Mouse (Mus musculus) liver, adult 2 months (tissue): ENCODE measurements around the gene Gm4756. TPM values are rescaled to one million over a fixed set of nuclear protein-coding genes. Genes with fewer than 3 reads are reported as not detected.
A peak's percentile ranks its signal among the peaks of the same experiment; 100 is the strongest.
"Not testable (repeated sequence)": the region's sequence is repeated elsewhere in the genome, so short reads cannot be mapped to it uniquely, and the experiment has no call there.

ENCODE experiments used
- DNase-seq: peaks from one replicate; pipeline ENCODE4 v3.0.0-alpha.2; 2011; ENCODE audit warnings: low read depth, low spot score; ENCODE audit errors: extremely low read depth
- H3K27ac ChIP-seq: fragments of 200-500 bp; replicated peaks from 2 replicates; pipeline ENCODE4 v1.5.1; 2012; ENCODE audit warnings: low read depth, mild to moderate bottlenecking, control low read depth, inconsistent platforms, low read length; ENCODE audit not compliant: insufficient read depth
- H3K27me3 ChIP-seq: fragments of 200-500 bp; 2 replicates; pipeline ENCODE4 v1.6.1; 2012; ENCODE audit warnings: mild to moderate bottlenecking, moderate library complexity, low read length, inconsistent platforms; ENCODE audit not compliant: control insufficient read depth, insufficient read depth
- H3K36me3 ChIP-seq: fragments of 200-500 bp; 2 replicates; pipeline ENCODE4 v1.6.1; 2012; ENCODE audit warnings: low read length, inconsistent platforms; ENCODE audit not compliant: control insufficient read depth, insufficient read depth
- H3K4me1 ChIP-seq: fragments of 200-500 bp; 2 replicates; pipeline ENCODE4 v1.6.1; 2011; ENCODE audit warnings: low read length; ENCODE audit not compliant: control insufficient read depth, insufficient read depth
- H3K4me3 ChIP-seq: fragments of 200-500 bp; 2 replicates; pipeline ENCODE4 v1.5.1; 2011; ENCODE audit warnings: low read depth, mild to moderate bottlenecking, control low read depth, low read length, moderate library complexity; ENCODE audit not compliant: insufficient read depth
- H3K79me2 ChIP-seq: fragments of 200-500 bp; 2 replicates; pipeline ENCODE4 v1.6.1; 2012; ENCODE audit warnings: inconsistent platforms, mild to moderate bottlenecking, low read length, moderate library complexity; ENCODE audit not compliant: control insufficient read depth, insufficient read depth
- H3K9ac ChIP-seq: fragments of 200-500 bp; 2 replicates; pipeline ENCODE4 v1.6.1; 2012; ENCODE audit warnings: low read depth, mild to moderate bottlenecking, control low read depth, inconsistent platforms, low read length
- CTCF ChIP-seq: fragments of 200-500 bp; IDR thresholded peaks from 2 replicates; pipeline ENCODE4 v1.5.1; 2011; ENCODE audit warnings: low read depth, low read length, control low read depth
- POLR2A ChIP-seq: fragments of 200-500 bp; IDR thresholded peaks from 2 replicates; pipeline ENCODE4 v1.6.1; 2011; ENCODE audit warnings: low read length, control low read depth; ENCODE audit not compliant: insufficient read depth; ENCODE audit errors: extremely low read depth
- WGBS: fragments of 180-500 bp; shearing (Covaris S2); methylation state at CpG from one replicate; pipeline ENCODE4 v1.1.7; 2018; 5-methylcytosine and 5-hydroxymethylcytosine counted together
- polyA plus RNA-seq: library from polyadenylated mRNA; depleted of rRNA; stranded (reverse); fragments of >200 nt; gene quantifications from 2 replicates; pipeline ENCODE4 v1.2.3, GENCODE M21; 2012; rRNA removed
- total RNA-seq: library from RNA; depleted of rRNA; stranded (reverse); fragments of >200 nt; gene quantifications from 2 replicates; pipeline ENCODE4 v1.2.3, GENCODE M21; 2014; rRNA removed

Gene Gm4756
- 72.0 and 103 TPM in 2 replicates for total RNA-seq
- polyA plus RNA-seq, result 117 and 146 TPM in 2 replicates

DNA sequence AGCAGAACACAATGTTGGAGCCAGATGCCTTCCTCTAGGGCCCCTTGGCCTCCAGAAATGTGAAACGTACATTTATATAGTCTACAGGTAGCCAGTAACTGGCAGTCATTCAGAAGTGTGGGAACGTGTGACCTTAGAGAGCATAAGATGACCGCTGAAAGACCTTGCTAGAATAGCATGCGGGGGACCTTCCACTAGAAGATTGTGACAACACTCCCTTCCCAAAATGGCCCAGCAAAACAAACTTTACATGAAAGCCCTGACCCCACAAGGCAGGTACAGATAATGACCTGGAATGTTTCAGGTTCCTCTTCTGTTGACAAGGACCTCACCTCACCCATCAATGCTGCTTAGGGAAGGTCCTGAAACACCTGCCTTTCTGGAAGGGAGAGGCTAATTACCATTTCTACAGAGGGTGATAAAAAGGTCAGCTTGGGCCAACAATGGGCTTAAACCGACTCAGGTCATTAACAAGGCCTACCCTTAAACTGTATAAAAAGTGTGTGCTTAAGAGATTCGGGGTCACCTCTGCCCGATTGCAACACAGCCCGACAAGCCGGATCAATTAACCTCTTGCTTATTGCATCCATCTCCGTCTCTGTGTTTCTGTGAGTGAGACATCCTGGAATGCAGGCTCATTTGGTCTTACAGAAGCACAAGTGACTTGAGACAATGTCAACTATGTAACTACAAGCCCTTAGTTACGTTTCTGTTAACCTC lies at the start of gene Gm4756:
Gm4756 (minus strand) TSS at position 51 of the 720 bp plus-strand sequence.
- H3K4me3 ChIP-seq, result no peak within 1 kb of the TSS
- TF ChIP-seq CTCF (no peak), POLR2A (no peak)
- no peaks in the 10 kb centered on the region for H3K27me3 ChIP-seq
- H3K9ac ChIP-seq, result no peak within 1 kb of the TSS
- peaks cover 8% of the 10 kb centered on the region for H3K4me1 ChIP-seq
- peak; percentile 88 for DNase-seq
- peaks cover 15% of the 10 kb centered on the region for H3K36me3 ChIP-seq
- no peaks in the 10 kb centered on the region for H3K79me2 ChIP-seq
- WGBS, result 31% methylated on average over 11 of the region's 11 CpGs
- H3K27ac ChIP-seq, result peak within 1 kb of the TSS; percentile 69

GRCm38 (mm10) chr12:72694901-72695463 lies 45.5 kb upstream of the Gm4756 start:
- WGBS, result 44% methylated on average over 9 of the region's 9 CpGs
- H3K9ac ChIP-seq, result no peak overlapping the region
- H3K79me2 ChIP-seq, result no peaks in the 10 kb centered on the region
- H3K27me3 ChIP-seq, result no peaks in the 10 kb centered on the region
- no peak overlapping the region for H3K27ac ChIP-seq
- DNase-seq, result no peak
- no peaks in the 10 kb centered on the region for H3K36me3 ChIP-seq
- no peak overlapping the region for H3K4me3 ChIP-seq
- TF ChIP-seq CTCF (peak; percentile 31; the same call in 1 of the 2 replicates), POLR2A (no peak)
- H3K4me1 ChIP-seq, result peaks cover 6% of the 10 kb centered on the region

- H3K4me1 ChIP-seq, result peaks cover 6% of the 10 kb centered on the region
- H3K27ac ChIP-seq, result peak overlapping the region; percentile 70
- 0 out of 2 replicates have a peak overlapping the region, but pooled peaks have one; percentile 46 for H3K9ac ChIP-seq
- no peaks in the 10 kb centered on the region for H3K36me3 ChIP-seq
- peak; percentile 94 for DNase-seq
- WGBS, result 19% methylated on average over 12 of the region's 12 CpGs
- no peaks in the 10 kb centered on the region for H3K79me2 ChIP-seq
- H3K27me3 ChIP-seq, result no peaks in the 10 kb centered on the region
- no peak for TF ChIP-seq POLR2A
- TF ChIP-seq CTCF, result no peak
- H3K4me3 ChIP-seq, result peak overlapping the region; percentile 20; the same call in 1 of the 2 replicates
Measured at GRCm38 (mm10) chr12:72694438-72694837, 45.0 kb upstream of the Gm4756 start.

GRCm38 (mm10) chr12:72693895-72694294 lies 44.4 kb upstream of the Gm4756 start:
- Histone ChIP-seq H3K4me1 (peaks cover 6% of the 10 kb centered on the region), H3K9ac (no peak overlapping the region), H3K4me3 (peak overlapping the region; percentile 20; the same call in 1 of the 2 replicates), H3K79me2 (no peaks in the 10 kb centered on the region), H3K27ac (peak overlapping the region; percentile 70), H3K36me3 (no peaks in the 10 kb centered on the region), H3K27me3 (no peaks in the 10 kb centered on the region)
- DNase-seq, result peak; percentile 75
- WGBS, result 21% methylated on average over 6 of the region's 6 CpGs
- TF ChIP-seq CTCF (peak; percentile 45; the same call in 1 of the 2 replicates), POLR2A (no peak)

- not testable (repeated sequence) for DNase-seq, H3K36me3 ChIP-seq, H3K27ac ChIP-seq, H3K9ac ChIP-seq, H3K27me3 ChIP-seq, H3K4me1 ChIP-seq, H3K79me2 ChIP-seq, H3K4me3 ChIP-seq
- WGBS, result 83% methylated on average over 2 of the region's 2 CpGs
Measured at GRCm38 (mm10) chr12:72688281-72688680, 38.8 kb upstream of the Gm4756 start.

- WGBS, result 71% methylated on average over 6 of the region's 6 CpGs
- H3K4me1 ChIP-seq, H3K36me3 ChIP-seq, H3K9ac ChIP-seq, DNase-seq, H3K27ac ChIP-seq, H3K27me3 ChIP-seq, H3K4me3 ChIP-seq, H3K79me2 ChIP-seq: not testable (repeated sequence)
Measured at GRCm38 (mm10) chr12:72687741-72688140, 38.3 kb upstream of the Gm4756 start.

GRCm38 (mm10) chr12:72686566-72686965 lies 37.1 kb upstream of the Gm4756 start:
- not testable (repeated sequence) for H3K27ac ChIP-seq

More at GRCm38 (mm10) chr12:72686566-72686965, 37.1 kb upstream of the Gm4756 start:
- H3K79me2 ChIP-seq, DNase-seq, H3K36me3 ChIP-seq, H3K4me3 ChIP-seq, H3K4me1 ChIP-seq, H3K9ac ChIP-seq, H3K27me3 ChIP-seq: not testable (repeated sequence)
- 84% methylated on average over 4 of the region's 4 CpGs for WGBS
